Mouse (Mus musculus) inflammation-experienced regulatory T-cells, adult 16 weeks (primary cell): ENCODE data around the gene Fate1. TPM values are rescaled to one million over a fixed set of nuclear protein-coding genes. Genes with fewer than 3 reads are reported as not detected.

Experiments
- polyA plus RNA-seq: library from polyadenylated mRNA; unstranded; fragments of 100-300 nt; shearing (Covaris generic); gene quantifications from one replicate; pipeline ENCODE4 v1.2.1, GENCODE M21; 2017

The Fate1 gene
- polyA plus RNA-seq: not detected

GRCm38 (mm10) chrX:71972686-71973085 is at the start of gene Fate1:
Gene Fate1 (plus strand): TSS chrX:71972986.

GRCm38 (mm10) chrX:71962073-71963051 is 10.4 kb upstream of the Fate1 start, which contains the start of gene Prrg3:
Gene Prrg3 (plus strand): TSS chrX:71962624.

GRCm38 (mm10) chrX:71991549-71991948 is 18.8 kb downstream of the Fate1 start, which contains the start of gene Cnga2:
Gene Cnga2 (plus strand): TSS chrX:71991849.

Other genes with a start within 250 kb of the Fate1 start
- 33.8 TPM for gene Vma21, start 157.1 kb upstream of the Fate1 start, polyA plus RNA-seq
- not detected for gene Gm1141, start 52.0 kb upstream of the Fate1 start, polyA plus RNA-seq
- gene Prrg3, start 10.4 kb upstream of the Fate1 start, polyA plus RNA-seq: not detected
- 0.24 TPM for gene Cnga2, start 18.9 kb downstream of the Fate1 start, polyA plus RNA-seq
- gene Magea4, start 249.0 kb downstream of the Fate1 start, polyA plus RNA-seq: not detected